Mouse (Mus musculus) lung, postnatal 0 days (tissue): ENCODE measurements around the gene Stpg4.
A peak's percentile ranks its signal among the peaks of the same experiment; 100 is the strongest.

ENCODE experiments used
- CTCF ChIP-seq: IDR thresholded peaks from 2 replicates; pipeline ENCODE4 v1.5.1; 2016; ENCODE audit warnings: antibody characterized with exemption, mild to moderate bottlenecking
- EP300 ChIP-seq: IDR thresholded peaks from 2 replicates; pipeline ENCODE4 v1.6.1; 2016; ENCODE audit warnings: antibody characterized with exemption, mild to moderate bottlenecking, control low read depth

DNA sequence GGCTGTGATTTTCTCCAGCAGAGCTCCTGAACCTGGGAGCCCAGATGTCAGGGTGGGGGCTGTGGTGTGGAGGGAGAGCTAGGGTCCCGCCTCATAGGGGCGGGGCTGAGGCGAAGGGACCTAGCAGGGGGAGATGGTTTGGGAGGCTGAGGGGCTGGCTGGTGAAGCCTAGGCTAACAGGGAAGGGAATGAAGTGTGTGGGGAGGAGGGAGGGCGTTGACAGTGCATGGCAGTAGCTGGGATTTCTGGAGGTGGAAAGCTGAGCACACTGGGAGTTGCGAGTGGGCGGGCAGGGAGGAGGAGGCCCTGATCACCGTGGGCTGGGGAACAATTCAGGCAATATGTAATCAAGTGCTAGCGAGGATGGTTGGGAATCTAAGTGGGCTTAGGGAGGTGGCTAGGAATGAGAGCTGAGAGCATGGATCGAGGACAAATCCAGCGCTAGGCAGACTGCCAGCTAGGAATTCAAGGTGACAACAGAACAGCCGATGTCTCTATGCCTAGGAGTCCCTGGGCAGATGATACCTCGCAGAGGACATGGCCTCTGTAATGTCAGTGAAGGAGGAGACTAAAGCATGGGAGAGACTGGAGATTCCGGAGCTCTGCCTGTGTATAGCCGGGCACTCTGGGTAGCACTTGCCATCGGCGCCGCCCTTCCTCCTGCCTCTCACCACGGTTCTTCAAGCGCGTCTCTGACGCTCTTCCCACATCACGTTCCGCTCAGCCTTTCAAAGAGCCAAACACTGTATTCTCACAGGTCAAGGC is 46.4 kb upstream of the Stpg4 start:
- TF ChIP-seq CTCF (no peak), EP300 (peak; percentile 11; the same call in 1 of the 2 replicates)
